Mouse (Mus musculus): ENCODE data around the gene Ciapin1.

DNA sequence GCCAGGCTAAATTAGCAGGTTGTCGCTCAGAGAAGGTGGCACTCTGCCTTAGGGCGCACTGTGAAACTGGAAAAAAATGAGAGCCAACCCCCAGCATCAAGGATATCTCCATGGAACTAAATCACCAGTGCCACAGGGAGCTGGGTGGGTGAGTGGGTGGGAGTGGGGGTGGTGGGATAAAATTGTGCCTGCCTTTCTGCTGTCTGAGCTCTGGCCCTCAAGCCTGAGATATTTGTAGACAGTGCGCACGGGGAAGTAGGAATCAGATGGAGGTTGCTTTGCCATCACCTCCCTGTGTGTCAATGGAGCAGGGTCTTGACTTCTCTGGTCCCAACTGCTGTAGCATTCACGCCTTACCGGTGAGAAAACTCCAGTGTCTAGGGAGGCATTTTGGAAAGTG, 65.1 kb downstream of the Ciapin1 start:
- TF ChIP-seq POLR2A (IDR thresholded peaks at IDR 0.05; ENCODE audit: low read depth, low read length) (no peak), CTCF (conservative IDR thresholded peaks at IDR 0.05; ENCODE audit: insufficient read depth, insufficient read length, low read depth, low read length) (no peak)

Measured in kidney, adult 2 months (tissue).